Mouse (Mus musculus) lung, postnatal 25 days (tissue): ENCODE measurements around the gene Ttll5.

Experiments
- DNase-seq: peaks from one replicate; pipeline ENCODE4 v3.0.0; 2022; ENCODE audit warnings: low spot score

Ttll5 gene

DNA sequence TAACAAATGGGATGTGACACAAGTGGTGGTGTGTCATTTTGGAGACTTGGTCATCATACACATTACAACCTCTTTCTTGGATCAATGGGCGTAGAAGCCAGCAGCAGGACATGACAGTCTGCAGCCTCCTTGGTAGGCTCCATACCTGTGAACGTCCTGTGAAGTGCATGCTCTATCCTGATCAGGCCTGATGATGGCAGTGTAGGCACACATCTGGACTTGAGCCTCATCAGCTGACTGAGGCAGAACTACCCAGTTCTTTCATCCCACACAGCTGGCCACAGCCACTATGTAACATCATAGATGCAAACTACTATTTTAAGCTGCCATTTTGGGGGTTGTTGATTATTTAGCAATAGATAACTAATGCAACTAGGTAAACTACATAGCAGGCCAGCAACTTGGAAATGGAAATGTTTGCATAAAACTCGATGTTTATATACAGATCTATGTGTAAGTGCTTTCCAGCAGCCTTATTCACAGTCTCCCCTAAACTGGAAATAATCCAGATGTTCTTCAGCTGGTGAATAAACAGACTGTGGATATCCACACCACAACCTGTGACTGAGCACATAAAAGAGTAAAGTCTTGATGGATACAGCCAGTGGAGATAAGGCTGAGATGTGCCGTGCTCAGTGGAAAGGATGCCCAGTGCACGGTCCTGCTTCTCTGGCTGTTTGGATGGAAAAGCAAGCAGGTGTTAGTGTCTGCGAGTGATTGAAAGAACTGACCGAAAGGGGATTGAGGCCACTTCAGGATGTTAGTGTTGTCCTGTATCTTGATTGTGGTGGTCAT is 23.9 kb downstream of the Ttll5 start:
- peak; percentile 53 for DNase-seq

DNA sequence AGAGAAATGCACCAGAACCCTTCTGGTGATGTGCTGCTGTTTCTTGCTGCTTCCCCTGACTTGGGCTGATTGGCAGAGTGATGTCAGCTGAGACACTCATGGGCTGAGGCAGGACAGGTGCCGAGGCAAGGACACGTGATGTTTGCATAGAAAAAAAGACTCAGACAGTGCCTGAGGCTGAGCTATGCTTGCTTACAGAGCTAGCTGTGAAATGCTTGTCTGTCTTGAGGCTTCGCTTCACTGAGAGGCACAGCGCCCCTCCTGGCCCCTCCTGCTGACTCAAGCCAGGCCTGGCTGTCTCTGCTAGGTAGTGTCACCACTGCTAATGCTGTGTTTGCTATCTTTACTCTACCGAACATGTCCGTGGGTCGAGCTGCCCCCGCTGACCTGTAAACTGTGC is 26.2 kb downstream of the Ttll5 start:
- no peak for DNase-seq

DNA sequence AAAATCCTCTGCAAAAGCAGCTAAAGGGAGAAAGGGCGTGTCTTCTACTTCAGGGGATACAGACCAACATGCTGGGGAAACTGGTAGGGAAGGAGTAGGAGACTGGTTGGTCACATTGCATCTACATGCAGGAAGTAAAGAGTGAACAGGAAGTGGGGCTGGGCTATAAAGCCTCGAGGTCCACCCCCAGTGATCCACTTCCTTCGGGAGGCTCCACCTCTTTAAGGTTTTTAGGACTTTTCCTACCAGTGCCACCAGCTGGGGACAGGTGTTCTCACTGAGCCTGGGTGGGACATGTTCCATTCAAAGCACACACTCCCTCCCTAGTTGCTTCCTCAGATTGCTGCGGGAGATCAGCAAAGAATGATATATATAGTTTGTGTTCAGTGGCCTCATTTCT is 29.4 kb downstream of the Ttll5 start:
- no peak for DNase-seq

GRCm38 (mm10) chr12:85854271-85854670 is 29.8 kb downstream of the Ttll5 start:
- DNase-seq, result peak; percentile 48

GRCm38 (mm10) chr12:85857300-85857699 is 32.8 kb downstream of the Ttll5 start:
- DNase-seq, result no peak

DNA sequence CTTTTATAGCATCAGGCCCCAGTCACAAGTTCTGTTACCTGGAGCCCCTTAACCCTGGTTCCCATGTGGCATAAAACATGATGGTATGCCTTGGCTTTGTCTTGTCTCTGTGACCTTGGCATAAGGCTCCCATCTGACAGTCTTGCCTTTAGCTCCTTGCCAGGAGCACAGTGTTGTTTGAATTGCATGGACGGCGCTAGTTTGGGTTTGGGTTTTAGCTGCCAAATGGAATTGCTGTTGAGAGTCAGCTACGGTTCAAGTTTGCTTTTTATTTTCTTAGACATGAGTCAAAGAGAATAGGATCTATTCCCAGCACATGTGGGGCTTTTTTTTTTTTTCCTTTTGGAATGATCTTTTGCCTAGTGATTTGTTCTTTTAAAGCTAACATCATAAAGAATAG is 34.7 kb downstream of the Ttll5 start:
- DNase-seq, result peak; percentile 13

DNA sequence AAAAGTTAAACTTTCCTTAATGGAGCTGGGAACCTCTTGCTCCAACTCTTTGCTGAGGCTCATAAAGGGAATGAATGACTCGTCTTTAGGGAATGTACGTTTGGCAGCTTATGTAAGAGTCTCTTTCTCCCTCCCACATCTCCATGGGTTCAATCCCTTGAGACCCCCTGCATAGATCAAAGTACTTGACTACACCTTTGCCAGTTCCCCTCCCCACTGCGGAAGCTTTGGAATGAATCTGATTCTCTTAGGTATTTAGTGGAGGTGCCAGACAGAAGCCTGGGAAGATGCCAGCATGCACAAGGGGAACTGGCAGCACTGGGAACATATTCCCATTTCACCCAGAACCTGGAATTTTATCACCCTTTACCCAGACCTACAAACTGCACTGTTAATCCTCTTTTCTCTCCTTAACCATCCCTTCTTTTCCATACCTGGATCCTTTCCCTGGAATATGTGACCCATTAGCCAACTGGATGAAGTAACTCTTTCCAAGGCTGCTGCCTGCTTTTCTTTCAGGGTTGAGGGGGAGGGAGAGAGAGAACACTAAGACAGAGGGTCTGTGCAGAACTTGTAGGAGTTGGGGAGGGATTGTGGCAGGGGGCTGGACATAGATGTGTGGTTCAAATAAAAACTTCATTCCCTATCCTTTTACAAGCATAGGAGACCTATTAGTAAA is 35.2 kb downstream of the Ttll5 start:
- DNase-seq, result peak; percentile 5

GRCm38 (mm10) chr12:85862514-85862913 is 38.1 kb downstream of the Ttll5 start:
- peak; percentile 4 for DNase-seq

GRCm38 (mm10) chr12:85865526-85865925 is 41.1 kb downstream of the Ttll5 start:
- DNase-seq, result peak; percentile 25

- DNase-seq, result no peak
These were observed 42.2 kb downstream of the Ttll5 start for GRCm38 (mm10) chr12:85866624-85867023.

DNA sequence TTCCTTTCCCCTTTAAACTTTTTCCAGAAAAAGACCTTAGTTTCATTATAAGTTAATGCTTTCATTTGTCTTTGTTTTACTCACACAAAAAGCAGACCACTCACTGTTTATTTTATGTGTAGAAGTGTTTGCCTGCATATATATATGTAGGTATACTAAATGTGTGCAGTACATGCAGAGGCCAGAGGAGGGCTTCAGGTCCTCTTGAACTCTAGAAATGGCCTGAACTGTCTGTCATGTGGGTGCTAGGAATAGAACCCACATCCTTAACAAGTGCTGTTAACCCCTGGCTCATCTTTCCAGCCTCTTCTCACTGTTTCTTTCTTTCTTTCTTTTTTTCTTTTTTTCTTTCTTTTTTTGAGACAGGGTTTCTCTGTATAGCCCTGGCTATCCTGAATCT is 42.7 kb downstream of the Ttll5 start:
- DNase-seq, result no peak

GRCm38 (mm10) chr12:85869423-85869822 is 45.0 kb downstream of the Ttll5 start:
- DNase-seq, result peak; percentile 65

- peak; percentile 36 for DNase-seq
These were observed 55.3 kb downstream of the Ttll5 start for GRCm38 (mm10) chr12:85879631-85880314.

GRCm38 (mm10) chr12:85885024-85885423 is 60.6 kb downstream of the Ttll5 start:
- no peak for DNase-seq

DNA sequence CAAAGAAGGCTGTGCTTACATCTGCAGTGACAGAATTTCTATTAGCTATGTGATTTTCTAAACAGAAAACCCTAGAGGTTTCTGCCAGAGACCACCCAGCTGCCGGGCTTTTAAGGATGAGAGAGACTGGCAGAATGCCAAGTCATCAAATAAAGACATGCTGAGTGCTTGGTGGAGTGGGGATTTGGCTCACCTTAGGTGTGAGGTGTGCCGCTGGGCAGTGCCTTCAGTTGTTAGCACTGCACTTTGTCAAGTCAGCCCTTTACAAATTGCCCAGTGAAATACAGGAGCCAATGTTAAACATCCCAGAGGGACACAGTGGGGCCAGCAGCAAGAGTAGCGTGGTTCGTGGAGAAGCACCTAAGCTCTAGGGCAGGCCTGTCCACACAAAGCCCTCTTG is 65.6 kb downstream of the Ttll5 start:
- no peak for DNase-seq

- DNase-seq, result no peak
These were observed 79.5 kb downstream of the Ttll5 start for GRCm38 (mm10) chr12:85903986-85904385.

GRCm38 (mm10) chr12:85905666-85906065 is 81.2 kb downstream of the Ttll5 start:
- no peak for DNase-seq

GRCm38 (mm10) chr12:85907896-85908295 is 83.4 kb downstream of the Ttll5 start:
- DNase-seq, result no peak

DNA sequence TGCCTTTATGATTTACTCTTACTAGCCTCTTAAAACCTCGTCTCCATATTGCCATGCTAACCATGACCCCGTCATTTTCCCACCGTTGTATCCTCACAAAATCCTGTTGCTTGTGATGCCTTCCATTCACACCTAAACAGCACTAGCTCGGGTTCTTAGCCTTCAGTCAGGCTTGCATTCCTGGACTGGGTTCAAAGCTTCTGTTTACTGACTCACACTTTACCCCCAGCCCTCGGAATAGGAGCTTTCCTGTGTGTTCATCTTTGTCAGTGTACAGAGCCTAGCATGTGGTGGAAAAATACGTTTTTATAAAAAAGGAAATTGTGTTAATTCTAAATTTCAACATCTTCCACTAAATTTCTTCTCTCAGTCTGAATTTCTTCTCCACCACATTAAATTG is 86.4 kb downstream of the Ttll5 start:
- no peak for DNase-seq

DNA sequence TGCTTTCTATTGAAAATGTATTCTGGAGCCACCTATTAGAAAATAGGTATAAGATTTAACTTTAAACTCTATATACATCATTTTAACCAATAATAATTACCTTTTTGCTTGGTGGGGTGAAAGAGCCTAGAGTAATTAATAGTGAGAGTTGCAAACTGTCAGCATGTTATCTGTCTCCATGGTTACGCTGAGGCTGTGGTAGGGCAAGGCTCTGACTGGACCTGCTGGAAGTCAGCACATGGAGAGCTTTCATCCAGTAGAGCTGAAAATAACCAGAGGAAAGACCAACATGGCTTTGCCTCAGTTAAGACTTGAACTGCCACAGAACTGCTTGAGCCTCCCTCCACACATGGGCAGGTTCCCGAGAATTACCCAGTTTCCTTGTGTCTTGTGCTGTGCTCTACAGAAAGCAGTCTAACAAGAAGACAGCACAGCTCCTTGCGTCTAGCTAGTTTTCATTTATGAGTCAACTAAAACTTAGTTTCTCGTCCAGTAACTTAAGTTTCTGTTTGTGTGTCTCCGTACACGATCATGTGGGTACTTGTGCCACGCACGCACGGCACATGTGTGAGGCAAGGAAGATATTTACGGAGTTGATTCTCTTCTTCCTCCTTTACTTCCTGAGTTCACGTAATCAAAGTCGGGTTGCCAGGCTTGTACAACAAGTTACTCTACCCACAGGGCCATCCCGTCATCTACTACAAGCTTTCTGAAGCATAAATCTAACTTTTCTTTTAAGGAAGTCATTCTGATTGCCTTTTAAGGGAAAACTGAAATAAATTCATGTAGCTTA is 88.4 kb downstream of the Ttll5 start:
- DNase-seq, result no peak

- DNase-seq, result peak; percentile 18
These were observed 102.4 kb downstream of the Ttll5 start for GRCm38 (mm10) chr12:85926897-85927296.

GRCm38 (mm10) chr12:85928513-85928912 is 104.1 kb downstream of the Ttll5 start:
- no peak for DNase-seq
